Mouse (Mus musculus) layer of hippocampus, adult 18-20 months (tissue): Measurements from ENCODE around the gene Perm1. TPM values are rescaled to one million over a fixed set of nuclear protein-coding genes. Genes with fewer than 3 reads are reported as not detected.

Experiments used
- DNase-seq, 2 experiments: peaks; one replicate each; pipeline ENCODE4 v3.0.0; 2022; ENCODE audit warnings: low spot score in 2 of 2
- long read RNA-seq: library from polyadenylated mRNA; stranded (forward); transcript quantifications from one replicate; pipeline ENCODE4 v2.0.0, GENCODE M21; 2021
- total RNA-seq, 2 experiments: library from RNA; stranded (reverse); gene quantifications; 2 replicates each; pipeline ENCODE4 v1.2.3; 2021

The Perm1 gene
- under 1 TPM; 0.15 to 0.40 TPM for total RNA-seq
- long read RNA-seq, partial matches to known transcripts, result 0 of 1 reads
- long read RNA-seq, other reads (novel, unspliced or antisense), result 1 of 1 reads

DNA sequence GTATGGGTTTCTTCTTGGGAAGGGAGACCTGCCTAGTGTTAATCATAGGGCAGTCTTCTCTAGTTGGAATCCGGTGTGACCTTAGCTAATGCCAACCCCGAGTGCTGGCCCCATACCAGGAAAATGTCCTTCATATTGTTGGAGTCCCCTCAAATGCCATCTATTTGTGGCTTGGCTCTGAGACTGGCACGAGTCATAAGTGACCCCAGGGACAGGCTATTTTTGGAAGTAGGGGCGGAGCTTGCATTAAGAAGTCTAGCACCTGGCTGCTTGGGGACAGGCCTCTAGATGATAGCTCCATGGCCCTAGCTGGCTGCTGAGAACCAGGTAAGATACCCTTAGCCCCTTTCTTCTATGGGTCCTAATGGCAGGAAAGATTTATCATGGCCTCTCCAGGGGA lies at the start of gene Perm1:
Perm1 (plus strand) TSS at position 220 of the 400 bp plus-strand sequence.
- DNase-seq, result no peak

DNA sequence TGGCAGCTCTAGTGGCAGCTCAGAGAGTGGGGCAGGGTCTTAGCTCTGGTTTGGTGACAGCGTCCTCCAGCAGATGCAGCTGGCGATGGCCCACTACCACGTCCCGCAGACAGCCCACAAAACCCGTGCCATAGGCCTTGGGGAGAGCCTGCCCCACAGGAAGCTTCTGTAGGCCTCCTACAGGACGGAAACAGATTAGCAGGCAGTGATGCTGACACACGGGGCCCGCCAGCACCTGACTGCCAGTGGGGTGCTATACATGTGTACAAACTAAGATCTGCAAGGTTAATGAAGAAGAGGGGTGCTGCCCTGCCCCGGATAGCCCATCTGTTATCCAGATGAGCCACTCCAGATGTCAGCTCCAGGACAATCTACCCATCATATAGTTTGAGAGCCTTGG lies 49.2 kb upstream of the Perm1 start:
- DNase-seq, result no peak

DNA sequence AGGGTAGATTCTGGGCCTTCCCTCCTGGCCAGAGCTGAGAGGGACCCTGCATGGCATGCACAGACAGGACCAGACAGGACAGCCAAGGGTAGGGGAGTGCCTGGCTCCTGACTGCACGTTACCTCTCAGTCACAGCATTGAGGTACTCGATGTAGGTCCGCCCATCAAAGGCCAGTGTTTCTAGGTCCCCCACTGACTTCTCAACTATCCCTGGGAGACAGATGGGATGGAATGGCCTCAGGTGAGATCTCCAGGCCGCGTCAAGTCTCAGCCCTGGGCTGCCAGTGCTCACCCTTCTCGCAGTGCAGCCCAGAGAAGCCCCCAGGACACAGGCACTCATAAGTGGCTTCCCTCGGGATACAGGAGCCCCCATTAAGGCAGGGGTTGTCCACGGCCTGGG lies 47.1 kb upstream of the Perm1 start:
- no peak for DNase-seq

DNA sequence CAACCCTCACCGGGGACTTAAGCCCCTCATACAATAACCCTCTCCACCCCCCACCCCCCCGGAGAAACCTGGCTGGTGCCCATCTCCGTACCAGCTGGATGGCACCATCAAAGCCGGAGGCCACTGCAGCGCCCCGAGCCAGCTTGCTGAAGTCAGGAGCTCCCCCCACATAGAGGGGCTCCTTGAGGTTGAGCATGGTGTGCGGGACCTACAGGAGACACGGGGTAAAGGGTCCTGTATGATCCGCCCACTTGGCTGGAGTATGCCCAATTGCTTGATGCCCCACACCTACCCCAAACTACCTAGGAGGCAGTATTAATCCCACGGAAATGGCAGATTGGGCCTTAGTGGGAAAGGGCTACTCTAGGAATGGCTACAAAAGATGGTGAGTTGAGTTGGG lies 46.5 kb upstream of the Perm1 start:
- DNase-seq, result no peak

DNA sequence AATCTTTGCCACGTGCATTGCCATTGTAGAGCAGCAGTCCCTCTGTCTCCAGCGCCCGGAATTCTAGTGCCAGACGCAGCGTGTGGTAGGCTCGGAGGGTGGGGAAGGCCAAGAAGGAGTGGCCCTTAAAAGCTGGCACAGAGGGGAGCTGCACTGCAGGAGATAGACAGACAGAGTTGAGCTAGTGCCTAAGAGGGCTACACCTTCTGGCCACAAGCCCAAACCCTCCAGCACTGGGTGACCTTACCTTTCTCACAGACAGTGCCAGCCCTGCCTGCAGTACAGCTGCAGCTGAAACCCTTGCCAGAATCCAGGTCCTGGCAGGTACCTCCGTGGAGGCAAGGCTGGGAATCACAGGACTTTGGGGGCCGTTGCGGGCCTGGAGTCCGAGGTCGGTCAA lies 43.8 kb upstream of the Perm1 start:
- DNase-seq, result no peak

DNA sequence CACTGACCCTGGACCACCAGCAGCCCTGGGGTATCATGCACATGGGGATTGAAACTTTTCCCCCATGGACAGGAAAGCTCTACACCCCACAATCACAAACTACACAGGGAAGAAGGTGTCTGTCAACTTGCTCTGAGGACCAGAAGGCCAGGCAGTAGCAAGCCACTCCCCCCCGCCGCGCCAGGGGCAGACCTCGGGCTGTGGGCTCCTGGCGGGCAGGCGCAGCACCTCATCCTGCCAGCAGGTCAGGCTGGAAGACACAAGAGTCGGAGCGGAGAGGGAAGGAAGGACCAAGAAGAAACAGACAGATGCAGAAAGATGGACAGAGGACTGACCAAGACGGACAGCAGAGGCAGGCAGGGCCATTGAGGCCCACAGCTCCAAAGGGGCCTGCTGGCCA lies 38.0 kb upstream of the Perm1 start:
- no peak for DNase-seq

DNA sequence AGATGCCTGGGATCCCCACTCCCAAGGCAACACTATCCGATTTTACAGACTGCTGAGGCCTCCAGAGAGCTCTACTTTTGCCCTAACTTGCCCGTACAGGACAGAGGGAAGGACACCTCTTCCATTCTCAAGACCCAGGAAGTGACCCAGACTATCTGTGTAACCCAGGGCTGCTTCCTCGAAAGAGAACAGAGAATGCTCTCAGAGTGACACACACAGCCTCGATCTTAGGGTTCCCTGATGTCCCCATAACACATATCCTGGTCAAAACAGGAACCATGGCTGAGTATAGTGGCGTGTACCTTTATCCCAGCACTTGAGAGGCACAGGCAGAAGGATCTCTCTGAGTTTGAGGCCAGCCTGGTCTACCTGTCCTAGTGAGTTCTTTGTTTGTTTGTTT lies 31.9 kb upstream of the Perm1 start:
- DNase-seq, result no peak

DNA sequence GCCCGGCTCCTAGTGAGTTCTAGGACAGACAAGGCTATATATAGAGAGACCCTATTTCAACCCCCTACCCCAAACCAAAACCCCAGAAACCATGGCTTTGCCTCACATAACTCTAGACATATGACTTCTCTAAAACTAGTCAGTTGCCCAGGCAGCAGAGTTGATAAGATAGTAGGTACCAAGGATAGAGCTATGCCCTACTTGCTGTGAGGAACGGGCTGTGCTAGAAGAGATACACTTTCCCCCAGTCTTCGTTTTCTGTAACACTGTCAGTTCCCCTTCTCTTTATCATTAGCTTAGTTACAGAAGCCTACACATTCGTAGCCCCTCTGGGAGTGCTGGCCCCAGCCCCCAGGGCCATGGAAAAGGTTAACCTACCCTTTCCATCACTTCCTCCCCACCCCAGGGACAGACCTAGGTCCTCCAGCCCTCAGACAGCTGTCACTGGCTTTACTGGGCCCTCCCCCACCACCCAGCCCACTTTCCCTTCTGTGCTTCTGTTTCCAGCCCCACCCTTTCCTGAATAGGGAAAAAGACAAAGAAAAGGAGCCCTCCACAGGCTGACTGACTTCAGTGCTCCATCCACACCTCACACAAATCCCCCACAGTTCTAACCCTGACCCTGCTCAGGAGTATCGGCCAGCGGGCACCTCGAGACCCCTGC lies 31.2 kb upstream of the Perm1 start:
- DNase-seq, result no peak

DNA sequence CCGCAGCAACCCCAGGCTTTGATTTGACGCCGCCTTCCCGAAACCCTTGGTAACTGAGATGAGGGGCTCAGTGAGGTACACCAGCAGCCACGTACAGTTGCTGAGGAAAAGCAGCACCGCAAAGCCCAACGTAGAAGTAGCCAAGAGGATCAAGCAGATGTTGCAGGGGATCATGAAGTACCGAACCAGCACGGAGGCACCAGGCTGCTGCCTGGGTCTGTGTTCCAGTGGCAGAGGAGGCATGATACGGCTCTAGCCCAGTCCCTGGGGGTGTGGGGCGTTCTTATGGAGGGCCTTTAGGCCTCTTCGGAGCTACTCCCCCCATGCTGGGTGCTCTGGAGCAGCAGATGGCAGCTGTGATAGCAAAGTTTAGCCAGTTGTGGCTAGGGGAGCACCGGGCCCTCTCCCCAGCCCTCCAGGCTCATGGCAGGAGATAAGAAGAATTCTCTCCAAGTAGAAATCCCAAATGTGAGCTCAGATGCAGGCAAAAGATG lies 30.2 kb upstream of the Perm1 start:
- DNase-seq, result peak in 1 of 2 experiments; percentile 32

DNA sequence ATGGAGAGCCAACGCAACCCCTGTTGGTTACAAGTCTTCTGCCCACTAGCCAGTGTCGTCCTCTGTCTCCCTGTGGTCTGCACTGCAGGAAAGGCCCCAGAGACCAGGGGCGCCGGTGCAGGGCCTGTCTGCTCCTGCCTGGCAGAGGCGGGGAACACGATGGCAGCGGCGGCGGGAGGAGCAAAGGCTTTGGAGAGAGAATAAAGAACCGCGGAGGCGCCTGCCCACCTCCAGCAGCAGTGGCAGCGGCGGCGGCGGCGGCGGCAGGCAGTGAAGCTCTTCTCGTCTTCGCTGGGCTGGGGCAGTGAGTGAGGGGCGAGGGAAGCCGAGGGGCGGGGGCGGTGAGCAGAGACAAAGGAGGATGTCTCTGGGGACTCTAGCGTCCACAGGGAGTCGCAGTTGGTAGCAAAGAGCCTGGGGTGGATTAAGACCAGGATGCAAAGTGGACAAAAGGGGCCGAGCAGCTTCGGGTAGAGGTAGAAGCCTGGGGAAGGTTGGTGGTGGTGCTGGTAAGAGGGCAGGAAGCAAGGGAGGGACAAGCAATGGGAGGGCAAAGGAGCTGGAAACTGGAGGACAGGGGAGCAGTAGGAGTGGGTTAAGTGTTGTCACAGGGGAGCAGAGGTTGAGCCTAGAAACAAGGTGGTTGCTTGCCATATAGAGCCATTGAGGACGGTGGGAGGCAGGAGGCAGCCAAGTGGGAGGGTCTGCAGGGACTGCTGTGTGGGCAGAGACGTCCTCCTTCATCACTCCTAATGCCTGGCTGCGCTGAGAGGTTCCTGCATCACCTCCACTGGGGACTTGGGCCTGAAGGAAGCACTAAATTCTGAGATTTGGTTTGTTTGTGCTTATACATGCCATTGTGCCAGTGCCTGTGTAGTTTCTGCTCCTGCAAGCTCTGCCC lies 29.5 kb upstream of the Perm1 start:
- peak; percentile 39 to 55 for DNase-seq

DNA sequence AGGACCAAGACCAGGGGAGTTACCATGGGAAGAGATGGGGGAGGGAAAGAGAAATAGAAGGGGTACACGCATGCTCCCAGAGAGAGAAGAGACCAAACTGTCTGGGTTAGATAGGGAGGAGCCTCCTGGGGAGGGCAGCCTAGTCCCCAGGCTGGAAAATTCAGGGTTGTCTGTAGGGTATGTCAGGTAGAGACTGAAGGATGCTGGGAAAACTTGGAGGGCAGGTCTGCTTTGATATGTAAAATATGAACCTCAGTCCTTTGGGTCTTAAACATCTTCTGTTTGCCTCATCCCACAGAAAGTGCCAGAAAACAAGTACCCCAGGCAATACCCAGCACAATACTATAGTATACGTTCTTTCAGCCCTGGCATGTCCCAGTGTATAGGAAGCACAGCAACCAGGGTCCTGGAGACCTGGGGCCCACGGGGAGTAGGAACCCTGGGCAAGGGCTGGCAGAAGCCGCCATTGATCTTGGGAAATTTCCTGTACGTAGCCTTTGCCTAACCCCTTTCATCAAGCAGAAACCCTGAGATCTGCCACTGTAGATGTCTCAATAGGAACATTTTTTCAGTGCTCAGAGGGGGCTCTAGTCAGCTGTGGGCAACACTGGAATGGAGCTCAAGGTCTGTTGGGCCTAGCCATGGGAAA lies 27.4 kb upstream of the Perm1 start:
- no peak for DNase-seq

DNA sequence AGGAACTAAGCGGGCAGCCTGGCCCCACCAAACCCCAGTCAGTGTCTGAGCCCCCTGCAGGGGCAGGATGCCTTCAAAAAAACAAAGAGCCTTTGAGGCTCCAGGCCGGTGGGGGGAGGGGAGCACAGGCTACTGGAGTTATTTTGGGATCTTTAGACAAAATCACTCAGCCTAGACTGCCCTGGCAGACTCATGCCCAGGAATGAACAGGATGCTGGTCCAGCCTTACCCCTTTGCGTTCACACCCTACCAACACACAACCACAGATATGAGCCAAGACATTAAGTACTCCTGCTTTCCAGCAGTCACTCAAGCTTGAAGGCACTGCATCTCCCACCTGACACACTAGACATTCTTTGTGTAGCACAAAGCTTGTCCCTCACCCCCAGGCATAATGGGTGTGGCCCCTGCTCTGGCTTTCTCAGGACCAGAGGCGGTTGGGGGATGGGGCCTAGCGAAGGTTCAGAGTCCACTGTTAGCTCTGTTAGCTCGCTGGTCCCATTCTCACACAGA lies 26.8 kb upstream of the Perm1 start:
- DNase-seq, result peak in 1 of 2 experiments; percentile 43

DNA sequence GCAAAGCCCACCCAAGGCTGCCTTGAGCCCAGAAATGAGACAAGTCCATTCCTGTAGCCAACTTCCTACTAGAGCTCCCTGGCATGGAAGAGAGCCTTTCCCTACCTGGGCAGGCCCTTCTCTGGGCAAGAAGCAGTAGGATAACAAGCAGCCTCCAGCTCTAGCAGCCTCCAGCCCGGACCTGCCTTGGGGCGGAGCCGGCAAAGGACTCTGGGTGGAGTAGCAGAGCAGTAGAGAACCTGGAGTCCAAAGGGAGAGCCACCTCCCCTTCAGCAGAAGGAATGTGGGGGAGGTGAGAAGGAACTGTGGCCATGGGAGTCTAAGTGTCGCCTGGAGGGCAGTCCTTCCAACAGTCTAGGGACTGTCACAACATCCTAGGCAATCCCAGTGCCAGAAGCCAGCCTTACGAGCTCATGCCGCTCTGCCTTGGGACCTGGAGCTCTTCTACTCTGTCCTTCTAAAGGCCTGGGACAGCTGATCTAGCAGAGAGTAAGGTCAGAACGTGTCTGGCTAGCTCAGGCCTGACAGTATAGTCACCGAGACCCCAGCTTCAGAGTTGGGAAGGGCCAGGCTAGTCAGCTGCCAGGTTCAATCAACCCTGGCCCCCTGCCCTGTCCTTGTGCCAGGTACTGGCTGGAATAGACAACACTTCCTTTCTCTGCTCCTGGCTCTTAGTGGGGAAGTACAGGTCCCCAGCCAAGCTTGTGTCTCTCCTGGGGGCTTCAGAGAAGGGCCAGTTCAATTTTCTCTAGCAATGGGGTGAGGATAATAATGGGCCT lies 23.1 kb upstream of the Perm1 start:
- DNase-seq, result no peak

DNA sequence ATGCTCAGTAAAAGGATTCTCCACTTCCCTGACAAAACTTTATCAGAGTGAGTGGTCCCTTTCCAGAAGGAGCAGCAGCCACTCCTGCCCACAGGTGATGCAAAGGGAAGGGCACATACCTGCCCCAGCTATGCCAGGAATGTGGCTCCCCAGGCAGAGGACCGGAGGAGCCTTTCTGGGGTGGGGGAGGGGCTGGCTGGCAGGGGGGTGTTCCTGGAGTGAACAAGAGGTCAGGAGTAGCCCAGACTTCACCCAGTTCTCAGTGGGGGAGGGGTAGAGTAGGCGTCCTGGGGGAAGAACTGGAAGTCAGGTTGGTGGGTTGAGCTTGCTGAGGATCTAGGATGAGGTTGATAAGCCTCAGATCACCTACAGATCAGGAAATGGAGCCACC lies 22.5 kb upstream of the Perm1 start:
- DNase-seq, result no peak

DNA sequence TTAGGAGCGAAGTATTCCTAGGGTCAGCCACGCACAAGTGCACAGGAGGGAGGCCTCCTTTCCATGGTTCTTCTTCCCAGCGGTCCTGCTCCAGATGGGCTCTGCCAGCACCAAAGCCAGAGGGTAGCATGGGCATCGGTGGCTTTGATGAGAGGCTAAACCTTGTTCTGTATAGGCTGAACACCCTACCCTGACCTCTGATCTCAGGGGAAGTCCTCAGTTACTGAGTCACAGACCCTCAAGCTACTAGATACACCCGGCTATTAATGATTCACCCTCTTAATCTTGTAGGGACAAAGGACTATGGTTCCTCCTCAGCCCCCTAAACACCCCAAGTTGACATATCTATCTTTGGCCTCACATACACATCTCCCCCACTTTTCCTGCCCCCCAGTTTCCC lies 21.8 kb upstream of the Perm1 start:
- DNase-seq, result no peak

DNA sequence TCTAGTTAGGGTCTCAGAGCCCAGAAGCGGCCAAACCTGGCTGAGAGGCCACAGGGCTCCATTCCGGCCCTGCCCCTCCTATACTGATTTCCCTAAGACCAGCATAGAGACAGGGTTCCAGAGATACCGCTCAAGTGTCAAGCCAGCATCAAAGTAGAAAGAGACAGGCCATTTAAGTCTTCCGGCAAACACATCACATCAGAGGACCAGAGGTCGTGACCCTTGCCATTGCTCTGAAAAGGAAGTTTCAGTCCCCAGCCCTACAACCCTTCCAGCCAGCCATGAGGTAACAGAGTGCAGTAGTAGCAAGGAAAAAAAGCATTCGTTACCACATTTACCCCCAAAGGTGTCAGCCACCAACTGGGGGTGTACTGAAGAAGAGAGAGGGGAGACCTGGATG lies 21.3 kb upstream of the Perm1 start:
- no peak for DNase-seq

DNA sequence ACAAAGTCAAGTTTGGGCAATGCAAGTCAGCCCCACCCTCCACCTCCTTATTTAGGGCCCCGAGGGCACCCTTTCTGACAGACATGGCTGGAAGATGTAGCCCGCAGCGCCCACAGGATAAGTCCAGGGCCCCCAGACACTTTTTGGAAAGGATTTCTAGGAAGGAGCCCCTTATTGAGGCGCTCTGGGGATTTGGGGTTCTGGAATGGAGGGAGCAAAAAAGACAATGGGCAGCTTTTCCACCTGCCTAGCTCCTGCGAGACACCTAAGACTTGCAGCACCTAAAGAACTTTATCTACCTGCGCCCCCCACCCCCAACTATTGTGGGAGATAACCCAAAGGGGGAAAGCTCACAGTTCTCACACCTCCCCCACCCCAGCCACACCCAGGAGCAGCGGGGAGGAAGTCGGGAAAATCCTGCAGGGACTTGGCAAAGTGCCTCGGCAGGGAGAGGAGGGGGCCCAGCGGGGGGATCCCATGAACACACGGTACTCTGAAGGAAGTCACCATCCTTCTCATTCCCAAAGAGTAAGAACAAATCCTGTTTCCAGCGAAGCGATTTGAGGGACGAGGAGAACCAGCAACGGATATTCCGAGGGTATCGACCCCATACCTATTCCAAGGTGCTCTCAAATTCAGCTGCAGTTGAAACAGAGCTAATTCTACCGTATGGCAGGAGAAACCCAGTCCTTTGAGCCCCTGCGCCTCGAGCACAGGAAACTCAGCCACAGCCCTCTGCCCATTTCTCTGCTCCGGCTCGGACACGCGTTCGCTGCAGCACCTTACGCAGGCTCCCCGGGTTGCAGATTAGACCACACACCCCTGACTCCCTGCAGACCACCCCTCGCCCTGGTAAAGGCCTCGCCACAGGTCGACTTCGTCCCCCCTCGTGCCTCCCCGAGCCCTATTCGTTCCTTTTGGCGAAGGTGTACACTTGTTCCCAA lies 19.5 kb upstream of the Perm1 start:
- no peak for DNase-seq

DNA sequence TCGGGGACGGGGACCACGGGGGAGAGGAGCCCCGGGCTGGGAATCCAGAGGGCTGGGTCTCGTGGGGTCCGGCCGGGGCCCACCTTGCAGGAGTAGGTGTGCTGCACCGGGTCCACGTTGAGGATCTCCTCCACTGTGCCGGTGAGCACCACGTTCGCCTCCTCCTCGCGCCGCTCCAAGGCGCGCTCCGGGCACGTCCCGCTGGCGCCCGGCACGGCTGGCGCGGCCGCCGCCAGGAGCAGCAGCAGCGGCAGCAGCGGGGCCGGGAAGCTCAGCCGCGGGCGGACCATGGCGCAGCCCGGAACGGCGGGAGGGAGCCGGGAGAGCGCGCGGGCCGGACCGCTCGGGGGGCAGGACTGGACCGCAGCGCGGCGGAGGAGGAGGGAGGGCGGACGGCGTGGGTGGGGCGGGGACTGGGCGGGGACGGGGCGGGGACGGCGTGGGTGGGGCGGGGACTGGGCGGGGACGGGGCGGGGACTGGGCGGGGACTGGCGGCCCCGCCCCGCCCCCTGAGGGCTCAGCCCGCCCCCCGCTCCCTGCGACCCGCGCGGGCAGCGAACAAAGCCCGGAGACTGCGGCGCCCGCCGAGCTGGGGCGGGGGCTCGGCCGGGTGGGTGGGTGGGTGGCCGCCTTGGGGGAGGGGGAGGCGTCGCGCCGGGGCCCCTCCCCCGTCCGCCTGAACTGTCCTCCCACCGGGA lies 18.4 kb upstream of the Perm1 start, which contains the start of gene Agrn:
Agrn (minus strand) TSS at position 358 of the 698 bp plus-strand sequence.
- peak in 1 of 2 experiments; percentile 56 for DNase-seq

DNA sequence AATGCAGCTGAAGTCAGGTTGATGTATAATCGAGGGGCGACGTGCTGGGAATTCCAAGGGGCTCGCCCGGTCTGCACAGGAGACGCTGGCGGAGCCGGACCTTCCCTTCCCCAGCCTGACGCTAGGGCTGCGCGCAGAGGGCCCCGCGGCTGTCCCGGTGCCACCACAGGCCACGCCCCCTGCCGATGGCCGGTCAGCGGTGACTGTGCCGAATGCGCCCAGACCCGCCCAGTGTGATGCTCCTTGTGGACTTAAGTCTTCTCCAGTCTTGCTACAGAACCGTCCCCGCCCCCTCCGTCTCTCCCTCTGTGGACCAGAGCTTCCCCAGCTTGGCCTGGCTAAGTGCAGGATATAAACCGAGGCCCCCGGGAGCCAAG lies 17.9 kb upstream of the Perm1 start:
- peak; percentile 43 to 72 for DNase-seq
